Mouse (Mus musculus) layer of hippocampus, adult 9-11 months (tissue): ENCODE measurements at regions not wholly inside any gene's neighbourhood (a gene's known extent, or its start where the extent isn't known, plus 50 kb on each side); places are given as distances from the start of the nearest gene placed in this dataset.

ENCODE experiments used
- DNase-seq: peaks from one replicate; pipeline ENCODE4 v3.0.0; 2022

GRCm38 (mm10) chr11:86881710-86882109 is 74.2 kb upstream of the Dhx40 start:
- DNase-seq = no peak

GRCm38 (mm10) chr11:86879356-86879905 is 71.9 kb upstream of the Dhx40 start:
- DNase-seq = no peak

GRCm38 (mm10) chr11:86878327-86879065 is 71.0 kb upstream of the Dhx40 start:
- no peak for DNase-seq

- DNase-seq = no peak
Observed at GRCm38 (mm10) chr11:86876509-86876908, 69.0 kb upstream of the Dhx40 start.

GRCm38 (mm10) chr11:86875738-86876137 is 68.2 kb upstream of the Dhx40 start:
- DNase-seq = no peak

- DNase-seq = peak; percentile 37
Observed at GRCm38 (mm10) chr11:86874666-86875295, 67.2 kb upstream of the Dhx40 start.

GRCm38 (mm10) chr11:86873406-86873700 is 65.8 kb upstream of the Dhx40 start:
- DNase-seq = no peak

- no peak for DNase-seq
Observed at GRCm38 (mm10) chr11:86872537-86873405, 65.2 kb upstream of the Dhx40 start.

GRCm38 (mm10) chr11:86871782-86872181 is 64.2 kb upstream of the Dhx40 start:
- DNase-seq = no peak

- no peak for DNase-seq
Observed at GRCm38 (mm10) chr11:86870486-86871165, 63.1 kb upstream of the Dhx40 start.

- no peak for DNase-seq
Observed at GRCm38 (mm10) chr11:86866931-86867330, 59.4 kb upstream of the Dhx40 start.

- no peak for DNase-seq
Observed at GRCm38 (mm10) chr11:86859864-86860528, 52.5 kb upstream of the Dhx40 start.

- DNase-seq = no peak
Observed at GRCm38 (mm10) chr11:86859236-86859817, 51.8 kb upstream of the Dhx40 start.

GRCm38 (mm10) chr11:86858211-86858610 is 50.7 kb upstream of the Dhx40 start:
- DNase-seq = no peak
